Mouse (Mus musculus): ENCODE results near the gene Proser2.

DNA sequence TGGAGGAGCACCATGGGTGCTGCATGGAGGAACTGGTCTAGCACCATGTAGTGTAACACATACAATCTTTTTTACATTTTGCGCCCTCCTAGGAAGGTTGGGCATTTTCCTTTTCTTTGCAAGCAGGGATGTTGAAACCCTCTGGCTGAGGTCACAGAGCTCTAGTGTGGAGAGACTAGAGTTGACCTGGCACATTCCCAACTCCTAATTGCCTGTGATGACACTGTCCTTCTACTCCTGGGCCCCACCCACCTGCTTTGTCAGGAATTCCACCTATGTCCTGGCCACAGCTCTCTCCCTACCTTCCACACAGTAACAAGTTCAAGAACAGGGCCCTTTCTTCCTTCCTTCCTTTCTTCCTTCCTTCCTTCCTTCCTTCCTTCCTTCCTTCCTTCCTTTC, 46.3 kb downstream of the Proser2 start:
- TF ChIP-seq GATA1 (IDR thresholded peaks at IDR 0.05; ENCODE audit: borderline replicate concordance, low read length) (no peak), FLI1 (IDR thresholded peaks at IDR 0.05; ENCODE audit: low read length) (no peak)

All from megakaryocyte, embryonic 14.5 days (primary cell).